Mouse (Mus musculus): ENCODE results near the gene Inpp1.

DNA sequence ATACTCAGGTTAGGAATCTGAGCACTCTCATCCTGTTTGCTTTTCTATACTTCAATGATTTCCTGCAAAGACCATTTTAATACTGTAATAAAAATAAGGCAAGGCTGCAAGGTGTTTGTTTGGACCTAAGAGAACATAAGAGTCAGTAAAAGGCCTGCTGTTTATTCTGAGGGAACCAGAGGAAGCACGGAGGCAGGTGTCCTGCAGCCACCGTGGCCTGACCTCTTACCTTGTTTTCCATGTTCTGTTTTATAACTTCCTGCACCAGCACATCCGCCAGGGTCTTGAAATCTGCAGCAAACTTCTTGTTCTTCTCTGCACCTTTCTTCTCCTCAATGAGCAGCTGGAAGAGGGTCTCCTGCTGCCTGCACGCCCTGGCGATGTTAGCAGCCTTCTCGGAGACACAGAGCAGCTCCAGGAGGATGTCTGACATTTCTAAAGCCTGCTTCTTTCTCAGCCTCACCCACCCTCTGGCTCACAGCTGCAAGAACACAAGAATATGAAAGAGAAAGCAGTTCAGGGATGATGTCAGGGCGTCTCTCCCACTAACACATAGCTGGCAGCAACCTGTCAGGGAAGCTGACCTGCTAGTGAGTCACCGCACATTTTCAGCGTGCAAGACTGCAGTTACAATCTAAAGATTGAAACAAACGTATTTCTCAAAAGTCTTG lies 18.3 kb downstream of the Inpp1 start:
- TF ChIP-seq EP300 (IDR thresholded peaks at IDR 0.05), result no peak
- no peak for TF ChIP-seq CTCF (IDR thresholded peaks at IDR 0.05)

Data from lung, postnatal 0 days (tissue).